ENCODE assay signal across 9 mouse cellular contexts in the genomic region with DNA sequence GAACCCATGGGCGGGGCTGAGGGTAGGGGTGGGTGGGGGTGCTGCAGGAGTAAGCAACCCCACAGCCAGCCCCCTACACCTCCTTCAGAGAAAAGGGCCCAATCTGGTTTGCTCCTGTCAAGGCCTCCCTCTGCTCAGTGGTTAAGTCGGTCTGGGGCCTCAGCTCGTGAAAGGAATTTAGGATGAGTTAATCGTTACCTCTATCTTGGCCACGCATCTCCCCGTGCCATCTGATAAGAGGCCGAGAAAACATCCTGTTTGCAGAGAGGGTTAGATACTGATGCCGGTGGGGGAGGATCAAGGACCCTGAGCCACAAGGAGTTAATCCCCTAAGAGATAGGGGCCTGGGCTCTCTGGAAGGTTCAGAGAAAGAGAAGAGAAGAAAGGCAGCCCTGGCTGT. TPM values are rescaled to one million over a fixed set of nuclear protein-coding genes. Genes with fewer than 3 reads are reported as not detected.
A peak's percentile ranks its signal among the peaks of the same experiment; 100 is the strongest.
DNase-seq lines count a peak whose midpoint lies in the region; ATAC-seq and TF ChIP-seq lines count a peak whose summit lies in the region.
"Had no signal": no experiment of that assay in that cellular context is flagged by ENCODE, and none has a peak within 500 bp of the region (broad histone marks: within the 10 kb centered on the region; RNA-seq: fewer than 3 reads in every experiment).

No protein-coding gene starts in this region.

- H3K9ac ChIP-seq in embryonic facial prominence, embryonic 13.5 days = no peak overlapping the region

- DNase-seq in layer of hippocampus, adult 2 months (ENCODE audit: low spot score in 2 of 2) = no peak
- no peak for DNase-seq in layer of hippocampus, adult 9-10 months (ENCODE audit: low spot score)
- DNase-seq in T-cell, adult 2 months (ENCODE audit: low spot score) = peak; percentile 28
- DNase-seq in retina, postnatal 1 day = peak; percentile 23
- no peak for DNase-seq in neural tube, embryonic 10.5 days (ENCODE audit: extremely low spot score, low spot score)
- no peak for DNase-seq in urinary bladder, adult 18-20 months (ENCODE audit: low spot score in 2 of 2)
- DNase-seq: adrenal gland, adult 2 months; midbrain, embryonic 14.5 days had no signal

- no peak for ATAC-seq in embryonic facial prominence, embryonic 13.5 days (ENCODE audit: insufficient number of reproducible peaks, insufficient read depth, low FRiP score, low TSS enrichment, low read depth)

- H3K4me2 ChIP-seq in embryonic facial prominence, embryonic 13.5 days = no peak overlapping the region

- H3K9me3 ChIP-seq in embryonic facial prominence, embryonic 13.5 days = no peaks in the 10 kb centered on the region

- no peak for TF ChIP-seq CTCF in layer of hippocampus, adult 2 months (conservative IDR thresholded peaks at IDR 0.05)

- H3K36me3 ChIP-seq in embryonic facial prominence, embryonic 13.5 days = no peaks in the 10 kb centered on the region

- H3K27ac ChIP-seq in layer of hippocampus, adult 2 months = peak overlapping the region; percentile 84
- peak overlapping the region; percentile 36; the same call in 1 of the 2 replicates for H3K27ac ChIP-seq in embryonic facial prominence, embryonic 13.5 days

- 13% methylated on average over 8 of the region's 8 CpGs for WGBS in embryonic facial prominence, embryonic 13.5 days

- peaks cover 16% of the 10 kb centered on the region for H3K27me3 ChIP-seq in embryonic facial prominence, embryonic 13.5 days

- no peak overlapping the region for H3K4me3 ChIP-seq in layer of hippocampus, adult 2 months
- no peak overlapping the region for H3K4me3 ChIP-seq in embryonic facial prominence, embryonic 13.5 days

- H3K4me1 ChIP-seq in embryonic facial prominence, embryonic 13.5 days = peaks cover 18% of the 10 kb centered on the region

RNA-seq across cellular contexts. Expression of a gene that starts 40.9 kb away (rescaled TPM):
- total RNA-seq in layer of hippocampus, adult 2 months (2021) = 100 to 1,000 TPM; 143 to 149 TPM
- polyA plus RNA-seq in embryonic facial prominence, embryonic 13.5 days (2015; fragmentation: Nextera tagmentation; extraction: Ambion mirVana) = 1.9 and 2.2 TPM in 2 replicates

Comparison
In these comparisons a context has a peak if more than half of its experiments do, and no peak if none do; other contexts are left out.
1. DNase-seq: peak in T-cell, adult 2 months (single experiment) and retina, postnatal 1 day (single experiment); none in layer of hippocampus, adult 2 months (0 of 2), layer of hippocampus, adult 9-10 months (single experiment), neural tube, embryonic 10.5 days (single experiment) and urinary bladder, adult 18-20 months (0 of 2).